Mouse (Mus musculus) C2C12 (cell line): ENCODE results near the gene Rassf3. TPM values are rescaled to one million over a fixed set of nuclear protein-coding genes. Genes with fewer than 3 reads are reported as not detected.

Experiments used
- H3K27me3 ChIP-seq: one replicate; pipeline ENCODE4 v1.6.1; 2011; ENCODE audit not compliant: control insufficient read depth, insufficient read depth, insufficient read length
- H3K36me3 ChIP-seq: one replicate; pipeline ENCODE4 v1.6.1; 2011; ENCODE audit not compliant: control insufficient read depth, insufficient read depth
- H3K4me3 ChIP-seq: one replicate; pipeline ENCODE4 v1.5.1; 2011; ENCODE audit warnings: mild to moderate bottlenecking, control low read depth; ENCODE audit not compliant: poor library complexity, insufficient read depth, severe bottlenecking
- H3K79me2 ChIP-seq: one replicate; pipeline ENCODE4 v1.6.1; 2011; ENCODE audit not compliant: control insufficient read depth, insufficient read depth
- H3K79me3 ChIP-seq: one replicate; pipeline ENCODE4 v1.6.1; 2011; ENCODE audit warnings: low read depth, control low read depth
- H3ac ChIP-seq: one replicate; pipeline ENCODE3; 2011; ENCODE audit warnings: low read depth; ENCODE audit not compliant: control insufficient read depth, insufficient read length
- CEBPB ChIP-seq: IDR thresholded peaks from one replicate; pipeline ENCODE4 v1.6.1; 2011; ENCODE audit warnings: low read depth, mild to moderate bottlenecking, control low read depth, moderate library complexity
- CTCF ChIP-seq: IDR thresholded peaks from one replicate; pipeline ENCODE4 v1.5.1; 2011; ENCODE audit not compliant: control insufficient read depth, insufficient read depth, insufficient read length
- FOSL1 ChIP-seq: IDR thresholded peaks from one replicate; pipeline ENCODE4 v1.8.0; 2011; ENCODE audit warnings: mild to moderate bottlenecking, low read length; ENCODE audit not compliant: poor library complexity, insufficient read depth, severe bottlenecking
- MAX ChIP-seq: IDR thresholded peaks from one replicate; pipeline ENCODE4 v1.6.1; 2011; ENCODE audit warnings: mild to moderate bottlenecking, control low read depth
- MYOD1 ChIP-seq: IDR thresholded peaks from one replicate; pipeline ENCODE4 v1.6.1; 2011; ENCODE audit warnings: low read depth; ENCODE audit not compliant: control insufficient read depth, insufficient read length
- MYOG ChIP-seq: IDR thresholded peaks from one replicate; pipeline ENCODE4 v1.6.1; 2011; ENCODE audit not compliant: control insufficient read depth, insufficient read length; ENCODE audit errors: extremely low read depth
- USF1 ChIP-seq: IDR thresholded peaks from one replicate; pipeline ENCODE4 v1.6.1; 2011; ENCODE audit warnings: low read depth, mild to moderate bottlenecking, control low read depth, moderate library complexity
- polyA plus RNA-seq: library from polyadenylated mRNA; unstranded; fragments of >200 nt; fragmentation: generic; extraction: Trizol; gene quantifications from one replicate; pipeline ENCODE4 v1.2.1, GENCODE M21; 2012; ENCODE audit warnings: missing spikeins

The Rassf3 gene
- polyA plus RNA-seq, 1 experiment = 8.9 TPM

DNA sequence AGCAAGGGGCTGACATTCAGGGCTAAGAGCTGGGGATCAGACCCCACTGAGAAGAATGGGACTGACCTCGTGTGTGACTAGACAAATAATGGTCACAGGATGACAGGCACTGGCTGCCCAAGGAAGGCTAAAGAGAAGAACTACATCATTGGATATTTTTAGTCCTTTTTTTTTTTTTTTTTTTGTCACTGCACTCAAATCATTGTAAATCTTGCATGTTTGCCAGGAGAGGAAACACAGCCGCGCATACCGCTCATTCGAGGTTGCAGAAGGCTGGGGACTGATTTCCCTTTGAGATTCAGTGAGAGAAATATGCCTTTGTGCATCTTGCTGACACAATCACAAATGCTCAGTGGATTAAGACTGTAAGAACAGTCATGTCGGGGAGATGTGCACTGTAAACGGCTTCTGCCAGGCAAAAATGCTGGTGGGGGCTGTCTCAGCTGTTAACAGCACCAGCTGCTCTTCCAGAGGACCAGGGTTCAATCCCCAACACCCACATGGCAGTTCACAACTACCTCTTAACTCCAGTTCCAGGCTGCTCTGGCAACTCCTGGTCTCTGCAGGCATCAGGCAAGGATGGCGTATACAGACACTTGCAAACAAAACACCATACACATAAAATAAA, 4.5 kb downstream of the Rassf3 start:
- no peak overlapping the region for H3ac ChIP-seq
- H3K79me3 ChIP-seq = peaks cover 11% of the 10 kb centered on the region
- no peaks in the 10 kb centered on the region for H3K36me3 ChIP-seq
- no peak overlapping the region for H3K4me3 ChIP-seq
- H3K27me3 ChIP-seq = no peaks in the 10 kb centered on the region
- no peak for TF ChIP-seq CTCF
- TF ChIP-seq CEBPB = no peak
- no peak for TF ChIP-seq MAX
- no peak for TF ChIP-seq MYOG
- TF ChIP-seq USF1 = no peak
- TF ChIP-seq MYOD1 = no peak
- TF ChIP-seq FOSL1 = no peak
- H3K79me2 ChIP-seq = peaks cover 62% of the 10 kb centered on the region

DNA sequence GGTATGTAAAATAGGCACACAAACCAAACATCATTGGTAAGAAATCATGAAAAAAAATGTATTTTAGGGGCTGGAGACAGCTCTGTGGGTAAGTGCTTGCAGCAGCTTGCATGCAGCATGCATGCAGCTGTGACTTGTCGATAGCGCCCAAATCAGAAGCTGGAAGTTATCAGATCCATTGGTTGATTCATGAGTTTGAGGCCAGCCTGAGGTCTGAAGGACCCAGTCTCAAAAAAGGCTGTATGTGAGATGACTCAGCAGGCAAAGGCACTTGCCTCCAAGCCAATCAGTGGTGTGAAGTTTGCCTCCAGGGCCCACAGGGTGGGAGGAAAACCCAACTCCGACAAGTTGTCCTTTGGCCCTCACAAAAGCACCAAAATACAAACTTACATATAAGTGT, 6.5 kb downstream of the Rassf3 start:
- peaks cover 15% of the 10 kb centered on the region for H3K79me3 ChIP-seq
- TF ChIP-seq USF1 (no peak), FOSL1 (no peak), CTCF (no peak), MYOG (no peak), MYOD1 (no peak), MAX (no peak), CEBPB (no peak)
- H3ac ChIP-seq = no peak overlapping the region
- H3K4me3 ChIP-seq = no peak overlapping the region
- H3K27me3 ChIP-seq = no peaks in the 10 kb centered on the region
- H3K79me2 ChIP-seq = peaks cover 61% of the 10 kb centered on the region
- H3K36me3 ChIP-seq = no peaks in the 10 kb centered on the region

DNA sequence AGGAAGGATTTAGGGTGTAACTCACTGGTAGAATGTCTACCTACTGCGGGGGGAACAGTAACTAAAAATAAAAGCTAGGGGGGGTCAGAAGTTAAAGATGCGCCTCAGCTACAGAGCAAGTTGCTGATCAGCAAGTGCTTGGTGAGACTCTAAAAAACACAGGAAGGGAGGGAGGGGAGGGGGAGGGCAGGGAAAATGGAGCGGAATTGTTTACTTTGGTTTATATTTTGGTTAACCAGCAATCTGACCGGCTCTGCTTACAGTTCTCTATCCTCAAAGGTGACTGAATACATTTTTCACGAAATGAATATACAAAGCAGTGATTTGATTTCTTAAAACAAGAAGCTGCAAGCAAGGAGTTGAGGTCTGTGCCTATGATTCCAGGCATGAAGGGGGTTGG, 7.2 kb downstream of the Rassf3 start:
- Histone ChIP-seq H3ac (no peak overlapping the region), H3K79me2 (peaks cover 59% of the 10 kb centered on the region), H3K79me3 (peaks cover 16% of the 10 kb centered on the region), H3K4me3 (no peak overlapping the region), H3K36me3 (no peaks in the 10 kb centered on the region), H3K27me3 (no peaks in the 10 kb centered on the region)
- TF ChIP-seq MYOD1 (no peak), MAX (no peak), CEBPB (no peak), FOSL1 (no peak), MYOG (no peak), CTCF (no peak), USF1 (no peak)

DNA sequence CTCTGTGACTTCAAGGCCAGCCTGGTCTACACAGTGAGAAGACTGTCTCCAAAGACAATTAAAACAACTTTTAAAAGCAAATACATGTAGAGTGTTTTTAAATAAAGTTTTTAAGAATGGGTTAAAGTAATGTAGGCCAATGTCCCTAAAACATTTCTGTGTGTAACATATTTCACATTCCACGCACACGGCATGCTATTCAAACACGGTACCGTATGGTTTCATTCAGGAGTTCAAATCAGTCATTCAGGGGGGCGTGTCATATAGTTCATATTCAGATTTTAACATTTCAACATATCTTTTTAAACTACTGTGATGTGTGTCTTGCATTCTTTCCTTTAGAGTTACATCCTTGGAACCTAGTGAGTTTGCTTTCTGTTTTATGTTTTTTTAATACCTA, 7.9 kb downstream of the Rassf3 start:
- Histone ChIP-seq H3K79me3 (peaks cover 15% of the 10 kb centered on the region), H3K27me3 (no peaks in the 10 kb centered on the region), H3K36me3 (no peaks in the 10 kb centered on the region), H3ac (no peak overlapping the region), H3K79me2 (peaks cover 59% of the 10 kb centered on the region), H3K4me3 (no peak overlapping the region)
- TF ChIP-seq MYOD1 (no peak), MAX (no peak), MYOG (no peak), CTCF (no peak), USF1 (no peak), CEBPB (no peak), FOSL1 (no peak)

DNA sequence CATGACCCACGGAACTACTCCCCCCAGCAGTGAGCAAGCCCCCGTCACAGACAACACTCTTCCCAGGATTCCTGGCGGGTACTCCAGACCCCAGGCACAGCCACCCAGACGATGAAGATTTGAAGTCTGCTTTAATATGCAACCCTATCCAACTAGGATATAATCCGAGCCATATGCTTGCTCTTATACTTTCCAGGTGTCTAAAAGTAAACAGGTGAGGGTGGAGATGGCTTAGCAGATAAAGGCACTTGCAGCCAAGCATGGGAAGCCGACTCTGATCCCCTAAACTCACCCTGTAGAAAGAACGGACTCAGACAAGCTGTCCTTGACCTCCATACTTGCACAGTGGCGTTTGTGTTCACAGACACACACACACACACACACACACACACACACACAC, 8.4 kb downstream of the Rassf3 start:
- Histone ChIP-seq H3K27me3 (no peaks in the 10 kb centered on the region), H3K36me3 (no peaks in the 10 kb centered on the region), H3K4me3 (no peak overlapping the region), H3K79me3 (peaks cover 13% of the 10 kb centered on the region), H3ac (no peak overlapping the region), H3K79me2 (peaks cover 59% of the 10 kb centered on the region)
- no peak for TF ChIP-seq CEBPB
- no peak for TF ChIP-seq USF1
- no peak for TF ChIP-seq MYOG
- no peak for TF ChIP-seq CTCF
- TF ChIP-seq FOSL1 = no peak
- TF ChIP-seq MYOD1 = no peak
- no peak for TF ChIP-seq MAX

DNA sequence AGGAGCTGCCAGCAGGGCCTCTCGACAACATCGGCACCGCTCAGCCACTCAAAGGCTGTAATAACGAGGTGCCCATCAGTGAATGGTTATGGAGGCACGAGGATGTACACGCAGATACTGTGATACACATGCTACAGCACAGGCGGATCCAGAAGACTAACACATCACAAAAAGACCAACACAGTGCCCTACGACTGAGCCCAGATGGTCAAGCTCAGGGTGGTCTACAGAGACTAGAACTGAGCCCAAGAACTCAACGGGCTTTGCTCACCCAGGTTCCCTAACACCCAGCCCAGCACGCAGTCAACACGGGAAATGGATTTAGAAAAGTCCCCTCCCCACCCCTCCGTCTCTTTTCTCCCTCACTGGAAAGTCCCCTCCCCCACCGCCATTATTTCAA, 9.1 kb downstream of the Rassf3 start:
- no peak overlapping the region for H3K4me3 ChIP-seq
- TF ChIP-seq FOSL1 (no peak), CTCF (no peak), CEBPB (no peak), MYOG (no peak), MYOD1 (no peak), USF1 (no peak), MAX (no peak)
- H3K79me2 ChIP-seq = peaks cover 59% of the 10 kb centered on the region
- peaks cover 10% of the 10 kb centered on the region for H3K79me3 ChIP-seq
- H3K36me3 ChIP-seq = no peaks in the 10 kb centered on the region
- H3ac ChIP-seq = no peak overlapping the region
- no peaks in the 10 kb centered on the region for H3K27me3 ChIP-seq
